Mouse (Mus musculus): ENCODE data around the gene Plekhs1. TPM values are rescaled to one million over a fixed set of nuclear protein-coding genes. Genes with fewer than 3 reads are reported as not detected.
A peak's percentile ranks its signal among the peaks of the same experiment; 100 is the strongest.
"Not testable (repeated sequence)": the region's sequence is repeated elsewhere in the genome, so short reads cannot be mapped to it uniquely, and the experiment has no call there.

Plekhs1 gene
- polyA plus RNA-seq, 1 experiment from 2014 or later: 1.4 TPM

- Histone ChIP-seq H3K4me1 (0 out of 2 replicates have a peak, but pooled peaks cover 13% of the 10 kb centered on the region), H3K9me3 (no peaks in the 10 kb centered on the region), H3K4me2 (no peak overlapping the region), H3K9ac (no peak overlapping the region), H3K27ac (peak overlapping the region; percentile 13; the same call in 1 of the 2 replicates), H3K4me3 (replicated peaks) (no peak overlapping the region), H3K36me3 (no peaks in the 10 kb centered on the region), H3K27me3 (replicated peaks) (no peaks in the 10 kb centered on the region)
- 45% methylated on average over 13 of the region's 13 CpGs for WGBS
- peak; percentile 27; the same call in 1 of the 2 replicates for ATAC-seq (ENCODE audit: insufficient read depth, low FRiP score, low read depth)
Measured at GRCm38 (mm10) chr19:56485376-56486271, 24.2 kb downstream of the Plekhs1 start.

- 71% methylated on average over 7 of the region's 7 CpGs for WGBS
- H3K27ac ChIP-seq: 0 out of 2 replicates have a peak overlapping the region, but pooled peaks have one; percentile 21
Measured at GRCm38 (mm10) chr19:56486926-56487325, 25.5 kb downstream of the Plekhs1 start.

GRCm38 (mm10) chr19:56487339-56487738 is 25.9 kb downstream of the Plekhs1 start:
- no peaks in the 10 kb centered on the region for H3K36me3 ChIP-seq
- H3K9me3 ChIP-seq: no peaks in the 10 kb centered on the region
- 94% methylated on average over 2 of the region's 2 CpGs for WGBS
- no peak overlapping the region for H3K4me2 ChIP-seq
- no peaks in the 10 kb centered on the region for H3K27me3 ChIP-seq (replicated peaks)
- H3K4me3 ChIP-seq (replicated peaks): no peak overlapping the region
- no peak for ATAC-seq (ENCODE audit: insufficient read depth, low FRiP score, low read depth)
- 0 out of 2 replicates have a peak, but pooled peaks cover 13% of the 10 kb centered on the region for H3K4me1 ChIP-seq
- no peak overlapping the region for H3K9ac ChIP-seq
- H3K27ac ChIP-seq: no peak overlapping the region

More at GRCm38 (mm10) chr19:56486926-56487325, 25.5 kb downstream of the Plekhs1 start:
- no peak overlapping the region for H3K4me2 ChIP-seq
- no peak overlapping the region for H3K4me3 ChIP-seq (replicated peaks)
- no peaks in the 10 kb centered on the region for H3K27me3 ChIP-seq (replicated peaks)
- no peaks in the 10 kb centered on the region for H3K9me3 ChIP-seq
- H3K36me3 ChIP-seq: no peaks in the 10 kb centered on the region
- no peak overlapping the region for H3K9ac ChIP-seq
- ATAC-seq (ENCODE audit: insufficient read depth, low FRiP score, low read depth): no peak
- H3K4me1 ChIP-seq: 0 out of 2 replicates have a peak, but pooled peaks cover 13% of the 10 kb centered on the region

- Histone ChIP-seq H3K27ac (no peak overlapping the region), H3K36me3 (no peaks in the 10 kb centered on the region), H3K9ac (no peak overlapping the region), H3K4me1 (0 out of 2 replicates have a peak, but pooled peaks cover 13% of the 10 kb centered on the region), H3K4me3 (replicated peaks) (no peak overlapping the region), H3K9me3 (no peaks in the 10 kb centered on the region), H3K4me2 (no peak overlapping the region), H3K27me3 (replicated peaks) (no peaks in the 10 kb centered on the region)
- ATAC-seq (ENCODE audit: insufficient read depth, low FRiP score, low read depth): no peak
- WGBS: 74% methylated on average over 6 of the region's 6 CpGs
Measured at GRCm38 (mm10) chr19:56489601-56490000, 28.2 kb downstream of the Plekhs1 start.

- not testable (repeated sequence) for H3K27ac ChIP-seq; H3K4me2 ChIP-seq; H3K9me3 ChIP-seq; H3K4me1 ChIP-seq; H3K9ac ChIP-seq; H3K4me3 ChIP-seq (replicated peaks); ATAC-seq (ENCODE audit: insufficient read depth, low FRiP score, low read depth); H3K27me3 ChIP-seq (replicated peaks); H3K36me3 ChIP-seq
- WGBS: no CpG with 5 or more reads among the region's 2 CpGs
Measured at GRCm38 (mm10) chr19:56494157-56494556, 32.7 kb downstream of the Plekhs1 start.

GRCm38 (mm10) chr19:56503069-56503468 is 41.6 kb downstream of the Plekhs1 start:
- not testable (repeated sequence) for H3K27me3 ChIP-seq (replicated peaks); H3K4me3 ChIP-seq (replicated peaks); H3K9me3 ChIP-seq; H3K27ac ChIP-seq; H3K4me1 ChIP-seq; ATAC-seq (ENCODE audit: insufficient read depth, low FRiP score, low read depth); H3K36me3 ChIP-seq; H3K4me2 ChIP-seq; H3K9ac ChIP-seq
- no CpG with 5 or more reads among the region's 5 CpGs for WGBS

GRCm38 (mm10) chr19:56503525-56503924 is 42.1 kb downstream of the Plekhs1 start:
- not testable (repeated sequence) for H3K4me1 ChIP-seq; H3K36me3 ChIP-seq; H3K9ac ChIP-seq; H3K4me2 ChIP-seq; H3K9me3 ChIP-seq; H3K27me3 ChIP-seq (replicated peaks); H3K27ac ChIP-seq; H3K4me3 ChIP-seq (replicated peaks); ATAC-seq (ENCODE audit: insufficient read depth, low FRiP score, low read depth)
- WGBS: no CpG with 5 or more reads among the region's 5 CpGs

- WGBS: no CpG with 5 or more reads among the region's 4 CpGs
- H3K27me3 ChIP-seq (replicated peaks); H3K4me1 ChIP-seq; H3K27ac ChIP-seq; H3K4me2 ChIP-seq; H3K36me3 ChIP-seq; H3K4me3 ChIP-seq (replicated peaks); ATAC-seq (ENCODE audit: insufficient read depth, low FRiP score, low read depth); H3K9ac ChIP-seq; H3K9me3 ChIP-seq: not testable (repeated sequence)
Measured at GRCm38 (mm10) chr19:56511207-56511606, 49.8 kb downstream of the Plekhs1 start.

GRCm38 (mm10) chr19:56513527-56513926 is 52.1 kb downstream of the Plekhs1 start:
- not testable (repeated sequence) for ATAC-seq (ENCODE audit: insufficient read depth, low FRiP score, low read depth); H3K27me3 ChIP-seq (replicated peaks); H3K36me3 ChIP-seq; H3K27ac ChIP-seq; H3K4me2 ChIP-seq; H3K9ac ChIP-seq; H3K9me3 ChIP-seq; H3K4me1 ChIP-seq; H3K4me3 ChIP-seq (replicated peaks)
- no CpG with 5 or more reads among the region's 2 CpGs for WGBS

GRCm38 (mm10) chr19:56519408-56519807 is 58.0 kb downstream of the Plekhs1 start:
- H3K36me3 ChIP-seq; H3K27ac ChIP-seq; H3K4me2 ChIP-seq; H3K27me3 ChIP-seq (replicated peaks); H3K9me3 ChIP-seq; H3K4me1 ChIP-seq; H3K9ac ChIP-seq; H3K4me3 ChIP-seq (replicated peaks); ATAC-seq (ENCODE audit: insufficient read depth, low FRiP score, low read depth): not testable (repeated sequence)
- WGBS: no CpG with 5 or more reads among the region's 7 CpGs

- H3K27me3 ChIP-seq (replicated peaks); H3K27ac ChIP-seq; H3K9me3 ChIP-seq; H3K4me2 ChIP-seq; ATAC-seq (ENCODE audit: insufficient read depth, low FRiP score, low read depth); H3K4me3 ChIP-seq (replicated peaks); H3K36me3 ChIP-seq; H3K9ac ChIP-seq: not testable (repeated sequence)
- no CpG with 5 or more reads among the region's 11 CpGs for WGBS
- 0 out of 2 replicates have a peak, but pooled peaks cover 10% of the 10 kb centered on the region for H3K4me1 ChIP-seq
Measured at GRCm38 (mm10) chr19:56530529-56530928, 69.1 kb downstream of the Plekhs1 start.

GRCm38 (mm10) chr19:56531251-56531650 is 69.8 kb downstream of the Plekhs1 start:
- Histone ChIP-seq H3K4me1 (0 out of 2 replicates have a peak, but pooled peaks cover 10% of the 10 kb centered on the region), H3K9ac (no peak overlapping the region), H3K4me3 (replicated peaks) (no peak overlapping the region), H3K4me2 (no peak overlapping the region), H3K27ac (no peak overlapping the region), H3K27me3 (replicated peaks) (no peaks in the 10 kb centered on the region), H3K36me3 (peaks cover 12% of the 10 kb centered on the region; the same call in 1 of the 2 replicates), H3K9me3 (no peaks in the 10 kb centered on the region)
- ATAC-seq (ENCODE audit: insufficient read depth, low FRiP score, low read depth): no peak
- 79% methylated on average over 12 of the region's 12 CpGs for WGBS

All from stomach, embryonic 15.5 days (tissue).